In genomic region chr13:8870160-8870509, GRCm38 (mm10) we compare ENCODE assay signal across 7 mouse cellular contexts. TPM values are rescaled to one million over a fixed set of nuclear protein-coding genes. Genes with fewer than 3 reads are reported as not detected.
DNase-seq lines count a peak whose midpoint lies in the region; ATAC-seq lines count a peak whose summit lies in the region.

No protein-coding gene starts in this region.

- peak; percentile 60 for ATAC-seq in inflammation-experienced regulatory T-cells, adult 6 months

- DNase-seq in retina, postnatal 1 day, result peak; percentile 17
- no peak for DNase-seq in retina, embryonic 14.5 days (ENCODE audit: low spot score)
- peak; percentile 44 for DNase-seq in embryo, embryonic 10.5 days (ENCODE audit: low spot score)
- peak; percentile 79 for DNase-seq in naive thymus-derived CD4-positive, alpha-beta T cell, adult 2 months (ENCODE audit: low read depth)
- no peak for DNase-seq in adrenal gland, adult 8-10 months
- DNase-seq in adrenal gland, postnatal 36 days, result no peak

RNA-seq across cellular contexts. Expression of gene Wdr37, which starts 1.6 kb away (rescaled TPM):
- 10 to 100 TPM; 40.5 to 53.5 (median 41.2) TPM for polyA plus RNA-seq in inflammation-experienced regulatory T-cells, adult 6 months (2017; shearing (Covaris generic))
- 10 to 100 TPM; 44.7 to 54.1 (median 49.6) TPM for total RNA-seq in adrenal gland, adult 8-10 months (2022)
- 10 to 100 TPM; 40.8 TPM for total RNA-seq in adrenal gland, postnatal 36 days (2021)

RNA-seq across cellular contexts. Expression of gene Idi1, which starts 15.2 kb away (rescaled TPM):
- 10 to 100 TPM; 23.3 to 55.0 (median 32.2) TPM for polyA plus RNA-seq in inflammation-experienced regulatory T-cells, adult 6 months (2017; shearing (Covaris generic))
- total RNA-seq in adrenal gland, adult 8-10 months (2022), result 10 to 100 TPM; 38.3 to 87.2 (median 74.2) TPM
- 100 to 1,000 TPM; 113 to 187 TPM for total RNA-seq in adrenal gland, postnatal 36 days (2021)

Comparison
In these comparisons a context has a peak if more than half of its experiments do, and no peak if none do; other contexts are left out.
1. DNase-seq: peak in retina, postnatal 1 day (single experiment), embryo, embryonic 10.5 days (single experiment) and naive thymus-derived CD4-positive, alpha-beta T cell, adult 2 months (single experiment); none in retina, embryonic 14.5 days (single experiment), adrenal gland, adult 8-10 months (single experiment) and adrenal gland, postnatal 36 days (0 of 2).